Mouse (Mus musculus) layer of hippocampus, adult 2 months (tissue): ENCODE measurements around the gene Smg1. TPM values are rescaled to one million over a fixed set of nuclear protein-coding genes. Genes with fewer than 3 reads are reported as not detected.

ENCODE experiments used
- DNase-seq, 2 experiments: peaks; one replicate each; pipeline ENCODE4 v3.0.0; 2022; ENCODE audit warnings: low spot score in 2 of 2
- H3K27ac ChIP-seq: fragments of 200-600 bp; 2 replicates; pipeline ENCODE4 v1.8.1; 2022
- H3K4me3 ChIP-seq: fragments of 200-600 bp; 2 replicates; pipeline ENCODE4 v1.8.1; 2022; ENCODE audit warnings: mild to moderate bottlenecking
- CTCF ChIP-seq: fragments of 200-600 bp; conservative IDR thresholded peaks from 2 replicates; pipeline ENCODE4 v1.8.1; 2022; ENCODE audit warnings: antibody characterized with exemption, mild to moderate bottlenecking, moderate library complexity
- total RNA-seq, 2 experiments: library from RNA; stranded (reverse); gene quantifications; 2 replicates each; pipeline ENCODE4 v1.2.3; 2021

Gene Smg1
- total RNA-seq, 2 experiments from 2014 or later = 81.6 to 91.1 TPM

DNA sequence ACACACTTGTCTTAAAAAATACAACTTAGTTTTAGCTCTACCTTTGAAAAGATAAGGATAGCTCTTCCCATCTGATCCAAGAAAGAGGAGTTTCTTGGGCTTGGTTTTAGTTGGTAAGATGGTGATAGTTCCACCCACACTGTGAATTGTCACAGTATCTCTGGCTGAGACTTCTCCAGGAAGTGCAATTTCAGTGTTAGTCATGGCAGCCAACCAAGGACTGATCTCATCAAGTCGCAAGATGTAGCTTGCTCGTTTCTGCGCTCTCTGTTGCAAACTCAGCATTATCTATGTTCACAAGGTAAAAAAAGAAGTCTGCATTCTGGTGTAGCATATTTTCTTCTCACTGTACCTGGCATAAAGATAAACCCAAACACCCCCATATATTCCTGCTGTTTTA, 83.3 kb downstream of the Smg1 start:
- DNase-seq = peak in 1 of 2 experiments; percentile 31
- no peak overlapping the region for H3K4me3 ChIP-seq
- no peak for TF ChIP-seq CTCF
- no peak overlapping the region for H3K27ac ChIP-seq

DNA sequence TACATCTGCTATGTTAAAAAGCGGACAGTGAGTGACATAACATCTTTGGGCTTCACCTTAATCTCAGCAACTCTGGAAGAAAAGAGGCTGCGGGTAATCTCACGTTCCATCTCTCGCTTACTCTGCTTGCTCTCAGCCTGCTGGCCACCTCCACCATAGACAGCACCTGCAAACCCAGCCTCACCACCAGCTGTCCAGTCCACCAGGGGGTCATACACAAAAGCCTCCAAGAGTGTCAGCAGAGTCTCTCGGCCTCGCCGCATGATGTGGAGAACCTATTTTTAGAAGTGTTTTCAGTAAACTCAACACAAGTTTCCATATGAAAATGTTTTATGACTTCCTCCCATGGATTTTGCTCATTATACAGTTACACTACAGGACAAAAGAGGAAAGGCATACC, 87.0 kb downstream of the Smg1 start:
- no peak for TF ChIP-seq CTCF
- H3K4me3 ChIP-seq = no peak overlapping the region
- no peak for DNase-seq
- no peak overlapping the region for H3K27ac ChIP-seq

DNA sequence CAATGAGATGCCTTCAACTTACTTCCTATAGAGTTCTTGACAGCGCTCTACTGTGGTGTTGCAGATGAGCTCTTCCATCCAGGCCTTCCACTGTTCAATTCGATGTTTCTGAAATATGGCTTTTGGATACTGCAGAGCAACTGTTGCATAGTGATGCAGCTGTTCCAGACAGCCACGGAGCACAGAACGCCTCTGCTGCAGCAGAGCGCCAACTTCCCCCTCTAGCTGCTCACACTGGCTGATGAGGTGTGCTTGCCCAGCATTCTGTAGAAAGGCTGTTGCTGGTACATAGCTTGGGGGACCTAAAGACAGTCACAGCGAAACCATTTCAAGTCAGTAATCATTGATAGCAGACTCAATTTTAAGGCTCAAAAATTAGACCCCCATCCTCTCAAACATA, 89.3 kb downstream of the Smg1 start:
- H3K27ac ChIP-seq = peak overlapping the region; percentile 54
- H3K4me3 ChIP-seq = no peak overlapping the region
- DNase-seq = peak in 1 of 2 experiments; percentile 13
- no peak for TF ChIP-seq CTCF

DNA sequence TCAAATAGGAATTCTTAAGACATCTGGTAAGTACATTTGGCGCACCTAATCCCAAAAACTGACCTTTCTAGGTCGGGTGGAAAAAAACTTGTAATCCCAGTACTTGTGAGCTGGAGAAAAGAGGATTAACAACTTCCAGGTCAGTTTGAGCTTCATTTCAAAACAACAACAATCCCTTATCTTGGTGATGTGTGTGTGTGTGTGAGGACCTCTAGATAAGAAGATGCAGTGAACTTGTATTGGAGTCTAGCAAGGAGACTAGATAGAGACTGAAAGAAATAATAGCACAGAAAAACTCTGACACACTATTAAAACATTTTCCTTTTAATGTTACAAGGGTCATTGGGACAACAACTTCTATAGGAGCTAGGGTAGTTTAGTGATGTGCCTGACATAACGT, 99.9 kb downstream of the Smg1 start:
- no peak overlapping the region for H3K27ac ChIP-seq
- DNase-seq = no peak
- no peak overlapping the region for H3K4me3 ChIP-seq
- no peak for TF ChIP-seq CTCF

DNA sequence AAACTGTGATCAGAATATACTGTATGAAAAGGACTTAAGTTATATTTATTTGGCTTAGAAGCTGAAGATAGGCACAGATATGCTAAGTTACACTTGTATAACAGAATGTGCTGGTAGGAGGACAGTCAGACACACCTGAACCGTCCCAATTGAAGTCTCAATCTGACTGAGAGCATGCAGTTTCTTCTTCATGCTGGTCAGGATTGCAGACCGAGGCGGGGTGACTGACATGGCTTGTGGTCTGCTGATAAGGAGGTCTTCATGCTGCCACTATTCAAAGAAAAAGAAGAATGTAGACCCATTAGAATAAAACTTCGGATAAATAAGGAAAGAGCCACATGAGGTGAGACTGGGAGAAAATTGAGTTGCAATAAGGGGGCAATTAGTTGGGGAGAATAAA, 100.3 kb downstream of the Smg1 start:
- no peak for DNase-seq
- Histone ChIP-seq H3K4me3 (no peak overlapping the region), H3K27ac (no peak overlapping the region)
- no peak for TF ChIP-seq CTCF

DNA sequence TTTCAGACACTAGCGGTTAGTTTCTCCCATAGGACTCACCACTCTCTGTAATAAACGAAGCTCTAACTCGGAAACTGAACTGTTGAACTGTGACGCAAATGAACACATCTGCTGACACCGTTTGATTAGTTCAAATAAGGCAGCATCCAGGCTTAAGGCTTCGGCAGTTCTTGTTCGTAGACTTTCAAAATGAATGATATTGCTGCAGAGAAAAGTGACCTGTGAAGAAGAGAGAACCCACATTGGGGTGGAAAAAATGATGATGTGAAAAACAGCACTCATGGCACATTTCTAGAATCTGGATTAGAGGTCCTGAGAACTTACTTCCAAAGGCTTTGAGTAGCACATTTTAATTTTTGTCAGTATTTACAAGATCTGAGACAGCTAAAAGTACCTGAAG, 102.2 kb downstream of the Smg1 start:
- no peak for TF ChIP-seq CTCF
- no peak for DNase-seq
- no peak overlapping the region for H3K4me3 ChIP-seq
- H3K27ac ChIP-seq = no peak overlapping the region

DNA sequence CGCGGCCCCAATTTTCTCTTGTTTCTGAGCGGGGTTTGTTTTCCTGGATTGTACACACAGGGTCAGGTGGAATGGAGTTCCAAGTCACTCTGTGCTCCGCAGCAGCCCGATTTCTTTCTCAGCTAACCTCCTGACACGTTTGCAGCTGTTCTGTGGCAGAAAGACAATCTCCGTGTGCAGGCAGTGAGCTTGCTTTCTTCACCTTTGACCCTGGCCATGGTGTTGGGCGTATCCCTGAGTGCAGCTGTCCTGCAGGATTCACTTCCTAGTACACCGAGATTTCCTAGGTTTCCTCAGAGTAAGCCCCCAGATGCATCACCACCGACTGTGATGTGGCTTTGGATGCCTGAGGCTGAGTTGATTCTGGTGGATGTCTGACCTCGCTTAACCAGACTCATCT, 108.3 kb downstream of the Smg1 start:
- TF ChIP-seq CTCF = no peak
- DNase-seq = no peak
- Histone ChIP-seq H3K4me3 (no peak overlapping the region), H3K27ac (no peak overlapping the region)

DNA sequence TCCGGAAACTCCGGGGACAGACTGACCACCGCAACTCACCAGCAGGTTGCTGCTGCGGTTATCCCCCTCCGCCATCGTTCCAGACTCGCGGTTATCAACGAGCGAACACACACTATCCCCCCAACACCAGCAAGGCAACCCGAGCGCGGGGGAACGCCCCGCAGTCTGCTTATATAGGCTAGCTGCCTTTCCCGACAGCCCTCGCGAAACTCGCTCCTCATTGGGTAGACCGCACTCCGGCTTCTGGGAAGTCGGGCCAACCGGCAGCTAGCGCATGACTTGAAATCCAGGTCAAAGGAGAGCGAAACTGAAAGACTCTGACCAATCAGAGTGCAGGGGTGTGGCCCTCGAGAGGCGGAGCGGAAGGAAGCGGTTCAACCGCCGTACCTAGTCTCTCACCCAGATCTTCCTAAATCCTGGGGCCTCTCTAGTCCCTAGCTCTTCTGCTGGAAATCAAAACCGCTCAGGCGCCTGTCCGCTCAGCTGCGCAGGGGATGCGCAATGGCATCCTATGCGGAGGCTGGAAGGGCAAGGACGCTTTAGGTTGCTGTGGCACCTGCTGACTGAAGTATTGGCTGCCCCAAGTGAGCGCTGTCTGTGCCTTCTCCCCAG, 113.9 kb downstream of the Smg1 start, which contains the start of gene Arl6ip1:
Arl6ip1 (minus strand) TSS at position 233 of the 612 bp plus-strand sequence.
- 0 out of 2 replicates have a peak, but pooled peaks have one; percentile 4 for TF ChIP-seq CTCF
- DNase-seq = peak; percentile 95 to 98
- Histone ChIP-seq H3K4me3 (peak within 1 kb of the TSS; percentile 89), H3K27ac (peak within 1 kb of the TSS; percentile 92)

DNA sequence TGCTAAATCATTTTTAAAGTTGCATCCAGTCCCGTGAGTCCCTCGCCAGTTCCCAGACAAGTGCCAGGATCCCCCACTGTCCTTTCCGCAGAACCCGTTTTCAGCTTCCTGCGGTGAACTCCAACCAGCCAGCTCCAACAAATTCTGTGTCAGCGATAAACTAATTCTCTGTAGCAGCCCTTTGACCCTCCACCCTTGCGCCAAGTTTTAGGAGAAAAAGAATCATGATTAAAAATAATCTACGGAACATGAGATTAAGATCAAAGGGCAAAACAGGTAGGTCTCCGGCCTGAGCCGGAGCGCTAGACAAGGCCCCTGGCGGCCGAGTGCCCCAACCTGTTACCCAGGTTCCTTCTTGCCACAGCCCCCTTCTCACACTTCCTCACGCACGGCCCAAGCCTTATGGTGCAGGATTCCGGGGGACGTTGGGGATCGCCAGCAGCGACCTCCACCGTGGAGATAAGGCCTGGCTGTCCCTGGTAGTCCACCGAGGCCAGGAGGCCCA, 114.5 kb downstream of the Smg1 start:
- peak; percentile 31 for TF ChIP-seq CTCF
- Histone ChIP-seq H3K4me3 (peak overlapping the region; percentile 89), H3K27ac (peak overlapping the region; percentile 92)
- no peak for DNase-seq

DNA sequence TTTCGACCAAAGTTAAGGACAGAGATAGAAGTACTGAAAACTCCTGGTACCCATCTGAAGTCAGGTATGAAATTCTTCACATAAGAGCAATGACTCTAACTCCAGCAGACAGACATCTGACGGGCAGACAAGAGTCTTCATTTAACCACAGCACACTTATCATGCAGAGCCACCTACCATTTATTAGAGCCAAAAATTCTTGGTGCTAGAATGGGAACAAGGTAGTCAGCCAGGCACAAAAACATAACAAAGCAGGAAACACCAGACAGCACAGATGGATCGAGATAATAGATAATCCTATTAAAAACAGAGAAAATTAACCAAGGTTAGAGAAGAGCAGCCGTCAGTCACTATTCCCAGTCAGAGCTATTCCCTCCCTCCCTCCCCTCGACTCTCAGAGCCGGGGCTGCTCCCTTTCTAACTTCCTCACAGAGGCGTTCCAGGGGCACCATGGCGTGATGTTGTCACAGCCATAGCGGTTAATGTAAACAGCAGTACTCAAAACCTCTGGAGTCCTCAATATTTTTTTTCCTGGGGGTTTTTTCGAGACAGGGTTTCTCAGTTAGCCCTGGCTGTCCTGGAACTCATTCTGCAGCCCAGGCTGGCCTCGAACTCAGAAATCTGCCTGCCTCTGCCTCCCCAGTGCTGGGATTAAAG, 117.1 kb downstream of the Smg1 start:
- no peak for DNase-seq
- peak overlapping the region; percentile 59 for H3K27ac ChIP-seq
- H3K4me3 ChIP-seq = peak overlapping the region; percentile 24
- no peak for TF ChIP-seq CTCF

DNA sequence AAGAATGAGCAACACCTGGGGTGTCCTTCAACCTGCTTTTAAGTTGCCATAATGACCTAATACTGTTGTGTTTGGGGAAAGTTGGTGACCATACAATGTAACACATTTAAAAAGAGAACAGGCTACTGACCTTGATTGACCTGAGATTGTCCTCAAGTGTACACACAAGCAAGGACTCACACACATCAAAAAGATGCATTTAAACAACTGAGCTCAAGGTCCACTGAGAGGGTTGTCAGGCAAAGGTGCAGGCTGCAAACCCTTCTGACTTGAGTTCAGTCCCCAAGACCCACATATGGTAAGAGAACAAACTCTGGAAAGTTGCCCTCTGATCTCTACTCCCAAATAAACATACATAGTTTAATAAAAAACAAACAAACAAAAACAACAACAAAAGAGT, 117.7 kb downstream of the Smg1 start:
- Histone ChIP-seq H3K27ac (no peak overlapping the region; the same call in 1 of the 2 replicates), H3K4me3 (no peak overlapping the region)
- TF ChIP-seq CTCF = no peak
- no peak for DNase-seq

DNA sequence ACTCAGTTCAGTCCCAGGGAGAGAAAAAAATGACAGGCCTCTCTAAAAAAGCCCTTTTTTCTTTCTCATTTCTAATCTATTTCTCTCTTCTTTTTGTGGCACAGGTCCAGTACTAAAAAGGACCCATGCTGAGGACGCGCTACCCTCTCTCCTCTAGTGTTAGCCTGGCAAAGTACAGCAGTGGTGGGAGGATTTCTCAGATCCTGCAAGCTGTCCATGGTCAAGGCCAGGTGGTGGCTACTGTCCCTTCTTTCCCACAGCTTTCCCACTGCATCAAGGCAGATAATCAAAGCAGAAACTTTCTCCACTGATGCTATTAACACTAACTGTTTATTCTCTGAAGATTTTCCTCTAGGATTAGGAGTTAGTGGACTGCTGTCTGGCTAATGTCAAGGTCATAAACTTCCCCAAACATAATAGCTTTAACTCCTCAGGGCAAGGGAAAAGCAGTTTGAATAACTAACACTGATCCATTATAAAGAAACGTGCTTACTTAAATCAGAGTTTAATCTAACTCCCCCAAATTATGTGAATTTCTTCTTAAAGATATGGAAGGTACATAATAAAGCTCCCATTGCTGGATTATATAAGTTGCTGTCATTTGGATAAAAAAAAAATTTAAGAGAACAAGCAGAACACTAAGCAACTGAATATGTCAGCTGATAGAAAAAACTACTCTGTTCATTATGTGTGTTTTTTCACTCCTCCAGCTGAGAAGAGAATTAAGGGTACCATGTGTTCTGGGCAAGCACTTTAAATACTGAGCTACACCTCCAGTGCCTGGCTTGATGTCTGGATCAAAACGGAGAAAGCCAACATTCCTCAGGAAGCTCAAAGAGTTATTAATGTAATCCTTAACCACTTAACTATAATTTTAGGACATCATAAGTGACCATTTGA, 119.7 kb downstream of the Smg1 start:
- TF ChIP-seq CTCF = no peak
- H3K27ac ChIP-seq = peak overlapping the region; percentile 68
- H3K4me3 ChIP-seq = no peak overlapping the region
- DNase-seq = no peak

DNA sequence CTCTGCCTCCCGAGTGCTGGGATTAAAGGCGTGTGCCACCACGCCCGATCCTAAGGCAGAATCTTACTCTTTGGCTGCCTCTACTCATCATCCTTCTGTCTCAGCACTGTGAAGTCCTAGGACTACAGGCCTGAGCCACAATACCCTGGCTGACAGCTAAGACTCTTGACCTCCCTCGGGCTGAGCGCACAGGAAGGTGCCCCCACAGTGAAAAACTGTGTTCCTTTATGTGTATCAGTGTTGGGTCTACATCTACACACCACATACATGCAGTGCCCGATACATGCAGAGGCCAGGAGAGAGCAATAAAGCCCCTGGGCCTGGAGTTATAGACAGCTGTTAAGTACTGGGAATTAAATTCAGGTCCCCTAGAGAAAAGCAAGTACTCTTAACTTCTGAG, 121.2 kb downstream of the Smg1 start:
- DNase-seq = no peak
- no peak overlapping the region for H3K4me3 ChIP-seq
- TF ChIP-seq CTCF = no peak
- H3K27ac ChIP-seq = peak overlapping the region; percentile 36; the same call in 1 of the 2 replicates
